Mouse (Mus musculus): ENCODE data around the gene Abcd1.

- no peak for TF ChIP-seq POLR2AphosphoS2 (IDR thresholded peaks at IDR 0.05; ENCODE audit: insufficient read length, low read depth)
- TF ChIP-seq POLR2A (IDR thresholded peaks at IDR 0.05; ENCODE audit: insufficient read length, low read depth) = no peak
- TF ChIP-seq TCF12 (IDR thresholded peaks at IDR 0.05; ENCODE audit: insufficient read depth, poor library complexity, severe bottlenecking) = no peak
- no peak for TF ChIP-seq MAX (IDR thresholded peaks at IDR 0.05; ENCODE audit: low read depth)
Measured at GRCm38 (mm10) chrX:73673619-73673967, 42.8 kb upstream of the Abcd1 start.
